Mouse (Mus musculus): ENCODE results near the gene Rpl19. TPM values are rescaled to one million over a fixed set of nuclear protein-coding genes. Genes with fewer than 3 reads are reported as not detected.

Rpl19 gene
- polyA plus RNA-seq, 1 experiment from 2014 or later, result 926 TPM

GRCm38 (mm10) chr11:98034840-98035239 lies 8.3 kb downstream of the Rpl19 start:
- no peak overlapping the region for H3K27ac ChIP-seq (ENCODE audit: low read depth, low read length)
- no peak overlapping the region for H3K4me3 ChIP-seq (ENCODE audit: low read depth, low read length)
- 38% methylated on average over 4 of the region's 4 CpGs for WGBS
- peaks cover 4% of the 10 kb centered on the region for H3K36me3 ChIP-seq (ENCODE audit: control insufficient read depth, insufficient read depth, low read length)
- H3K9me3 ChIP-seq (ENCODE audit: control insufficient read depth, low read length), result no peaks in the 10 kb centered on the region
- no peak overlapping the region for H3K9ac ChIP-seq (ENCODE audit: low read length)
- DNase-seq (ENCODE audit: low spot score) (peak; percentile 55), ATAC-seq (ENCODE audit: insufficient read depth, low FRiP score, low TSS enrichment) (peak; percentile 53; the same call in 1 of the 2 replicates)
- no peak overlapping the region for H3K4me2 ChIP-seq (ENCODE audit: low read depth)
- peaks cover 2% of the 10 kb centered on the region; the same call in 1 of the 2 replicates for H3K27me3 ChIP-seq (ENCODE audit: control insufficient read depth, insufficient read depth, low read length)
- peaks cover 17% of the 10 kb centered on the region for H3K4me1 ChIP-seq (ENCODE audit: control insufficient read depth, insufficient read depth, low read length)

DNA sequence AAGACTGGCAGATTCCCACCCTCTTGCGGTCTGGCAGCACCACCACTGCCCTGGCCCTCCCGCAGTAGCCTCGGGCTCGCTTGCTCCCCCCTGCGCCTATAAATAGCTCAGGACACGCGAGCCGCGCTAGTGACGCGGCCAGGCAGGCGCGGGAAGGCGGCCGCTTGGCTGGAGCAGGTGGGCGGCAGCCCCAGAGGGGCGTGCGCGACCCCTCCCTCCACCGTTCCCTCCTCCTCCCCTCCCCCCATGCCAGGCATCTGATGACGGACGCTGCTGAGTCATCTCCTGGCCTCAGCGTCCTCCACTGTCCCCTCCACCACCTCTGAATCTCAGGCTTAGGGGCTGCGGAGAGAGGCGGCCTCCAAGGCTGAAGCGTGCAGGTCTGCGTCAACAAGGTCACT lies 9.5 kb downstream of the Rpl19 start:
- WGBS, result 0% methylated on average over 26 of the region's 27 CpGs
- peak; percentile 58 for ATAC-seq (ENCODE audit: insufficient read depth, low FRiP score, low TSS enrichment)

GRCm38 (mm10) chr11:98037871-98038270 lies 11.4 kb downstream of the Rpl19 start:
- no peak for ATAC-seq (ENCODE audit: insufficient read depth, low FRiP score, low TSS enrichment)
- no peak for DNase-seq (ENCODE audit: low spot score)
- WGBS, result 60% methylated on average over 14 of the region's 14 CpGs
- H3K27me3 ChIP-seq (ENCODE audit: control insufficient read depth, insufficient read depth, low read length), result peaks cover 2% of the 10 kb centered on the region; the same call in 1 of the 2 replicates
- no peaks in the 10 kb centered on the region for H3K9me3 ChIP-seq (ENCODE audit: control insufficient read depth, low read length)
- no peak overlapping the region for H3K27ac ChIP-seq (ENCODE audit: low read depth, low read length)
- no peak overlapping the region for H3K9ac ChIP-seq (ENCODE audit: low read length)
- H3K36me3 ChIP-seq (ENCODE audit: control insufficient read depth, insufficient read depth, low read length), result no peaks in the 10 kb centered on the region
- no peak overlapping the region for H3K4me3 ChIP-seq (ENCODE audit: low read depth, low read length)
- H3K4me1 ChIP-seq (ENCODE audit: control insufficient read depth, insufficient read depth, low read length), result peaks cover 17% of the 10 kb centered on the region
- H3K4me2 ChIP-seq (ENCODE audit: low read depth), result no peak overlapping the region

More for the DNA sequence above, 9.5 kb downstream of the Rpl19 start:
- peak overlapping the region; percentile 37 for H3K9ac ChIP-seq (ENCODE audit: low read length)
- H3K4me2 ChIP-seq (ENCODE audit: low read depth), result peak overlapping the region; percentile 57
- H3K4me1 ChIP-seq (ENCODE audit: control insufficient read depth, insufficient read depth, low read length), result peaks cover 17% of the 10 kb centered on the region
- peak; percentile 77 for DNase-seq (ENCODE audit: low spot score)
- H3K4me3 ChIP-seq (ENCODE audit: low read depth, low read length), result peak overlapping the region; percentile 23
- H3K27ac ChIP-seq (ENCODE audit: low read depth, low read length), result peak overlapping the region; percentile 35; the same call in 1 of the 2 replicates
- H3K9me3 ChIP-seq (ENCODE audit: control insufficient read depth, low read length), result no peaks in the 10 kb centered on the region
- no peaks in the 10 kb centered on the region for H3K36me3 ChIP-seq (ENCODE audit: control insufficient read depth, insufficient read depth, low read length)
- peaks cover 2% of the 10 kb centered on the region; the same call in 1 of the 2 replicates for H3K27me3 ChIP-seq (ENCODE audit: control insufficient read depth, insufficient read depth, low read length)

- peaks cover 6% of the 10 kb centered on the region for H3K4me1 ChIP-seq (ENCODE audit: control insufficient read depth, insufficient read depth, low read length)
- ATAC-seq (ENCODE audit: insufficient read depth, low FRiP score, low TSS enrichment) (no peak), DNase-seq (ENCODE audit: low spot score) (no peak)
- no peak overlapping the region for H3K4me2 ChIP-seq (ENCODE audit: low read depth)
- no peak overlapping the region for H3K4me3 ChIP-seq (ENCODE audit: low read depth, low read length)
- WGBS, result 78% methylated on average over 8 of the region's 8 CpGs
- H3K9ac ChIP-seq (ENCODE audit: low read length), result no peak overlapping the region
- no peaks in the 10 kb centered on the region for H3K9me3 ChIP-seq (ENCODE audit: control insufficient read depth, low read length)
- no peaks in the 10 kb centered on the region; the same call in 1 of the 2 replicates for H3K27me3 ChIP-seq (ENCODE audit: control insufficient read depth, insufficient read depth, low read length)
- H3K27ac ChIP-seq (ENCODE audit: low read depth, low read length), result no peak overlapping the region
- no peaks in the 10 kb centered on the region for H3K36me3 ChIP-seq (ENCODE audit: control insufficient read depth, insufficient read depth, low read length)
These were observed 14.5 kb downstream of the Rpl19 start for GRCm38 (mm10) chr11:98040975-98041374.

- no peaks in the 10 kb centered on the region for H3K27me3 ChIP-seq (ENCODE audit: control insufficient read depth, insufficient read depth, low read length)
- DNase-seq (ENCODE audit: low spot score), result no peak
- no peak overlapping the region for H3K4me3 ChIP-seq (ENCODE audit: low read depth, low read length)
- H3K4me2 ChIP-seq (ENCODE audit: low read depth), result no peak overlapping the region
- H3K27ac ChIP-seq (ENCODE audit: low read depth, low read length), result no peak overlapping the region
- H3K4me1 ChIP-seq (ENCODE audit: control insufficient read depth, insufficient read depth, low read length), result no peaks in the 10 kb centered on the region
- H3K9ac ChIP-seq (ENCODE audit: low read length), result no peak overlapping the region
- no peaks in the 10 kb centered on the region for H3K36me3 ChIP-seq (ENCODE audit: control insufficient read depth, insufficient read depth, low read length)
- ATAC-seq (ENCODE audit: insufficient read depth, low FRiP score, low TSS enrichment), result no peak
- no peaks in the 10 kb centered on the region for H3K9me3 ChIP-seq (ENCODE audit: control insufficient read depth, low read length)
- WGBS, result 88% methylated on average over 6 of the region's 6 CpGs
These were observed 16.2 kb downstream of the Rpl19 start for GRCm38 (mm10) chr11:98042741-98043140.

DNA sequence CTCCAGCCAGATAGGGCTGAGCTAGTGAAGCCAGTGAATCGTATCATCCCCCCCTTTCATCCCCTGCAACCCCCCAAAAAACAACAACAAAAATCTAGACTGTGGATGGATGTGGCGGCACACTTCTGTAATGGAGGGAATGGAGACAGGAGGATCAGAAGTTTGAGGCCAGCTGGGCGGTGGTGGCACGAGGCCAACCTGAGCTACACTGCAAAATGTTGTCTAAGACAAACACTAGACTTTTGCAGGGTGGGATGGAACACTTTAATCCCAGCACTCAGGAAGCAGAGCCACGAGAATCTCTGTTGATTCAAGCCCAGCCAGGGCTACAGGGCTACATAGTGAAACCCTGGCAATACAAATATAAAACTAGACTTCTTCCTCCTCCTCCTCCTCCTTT lies 17.6 kb downstream of the Rpl19 start:
- H3K4me2 ChIP-seq (ENCODE audit: low read depth), result no peak overlapping the region
- H3K4me1 ChIP-seq (ENCODE audit: control insufficient read depth, insufficient read depth, low read length), result no peaks in the 10 kb centered on the region
- H3K9me3 ChIP-seq (ENCODE audit: control insufficient read depth, low read length), result no peaks in the 10 kb centered on the region
- no peak for DNase-seq (ENCODE audit: low spot score)
- H3K9ac ChIP-seq (ENCODE audit: low read length), result no peak overlapping the region
- H3K4me3 ChIP-seq (ENCODE audit: low read depth, low read length), result no peak overlapping the region
- no peak for ATAC-seq (ENCODE audit: insufficient read depth, low FRiP score, low TSS enrichment)
- H3K27ac ChIP-seq (ENCODE audit: low read depth, low read length), result no peak overlapping the region
- H3K36me3 ChIP-seq (ENCODE audit: control insufficient read depth, insufficient read depth, low read length), result no peaks in the 10 kb centered on the region
- 77% methylated on average over 5 of the region's 5 CpGs for WGBS
- H3K27me3 ChIP-seq (ENCODE audit: control insufficient read depth, insufficient read depth, low read length), result no peaks in the 10 kb centered on the region

DNA sequence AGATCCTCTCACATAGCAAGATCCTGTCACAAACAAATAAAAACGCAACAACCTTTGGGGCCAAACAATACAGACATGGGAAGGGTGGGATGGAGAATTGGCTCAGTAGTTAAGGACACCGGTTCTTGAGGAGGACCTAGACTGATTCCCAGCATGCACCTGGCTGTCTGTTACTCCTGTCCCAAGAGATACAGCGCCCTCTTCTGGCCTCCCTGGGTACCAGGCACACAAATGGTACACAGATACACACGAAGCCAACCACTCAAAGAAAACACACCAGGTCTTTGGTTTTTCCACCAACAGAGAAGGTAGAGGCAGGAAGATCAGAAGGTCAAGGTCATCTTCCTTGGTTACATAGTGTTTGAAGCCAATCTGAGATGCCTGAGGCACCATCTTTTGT lies 19.1 kb downstream of the Rpl19 start:
- H3K4me3 ChIP-seq (ENCODE audit: low read depth, low read length), result no peak overlapping the region
- ATAC-seq (ENCODE audit: insufficient read depth, low FRiP score, low TSS enrichment), result no peak
- no peaks in the 10 kb centered on the region for H3K9me3 ChIP-seq (ENCODE audit: control insufficient read depth, low read length)
- peaks cover 6% of the 10 kb centered on the region for H3K27me3 ChIP-seq (ENCODE audit: control insufficient read depth, insufficient read depth, low read length)
- H3K4me1 ChIP-seq (ENCODE audit: control insufficient read depth, insufficient read depth, low read length), result no peaks in the 10 kb centered on the region
- no peak for DNase-seq (ENCODE audit: low spot score)
- WGBS, result 65% methylated on average over 4 of the region's 4 CpGs
- H3K36me3 ChIP-seq (ENCODE audit: control insufficient read depth, insufficient read depth, low read length), result no peaks in the 10 kb centered on the region
- no peak overlapping the region for H3K9ac ChIP-seq (ENCODE audit: low read length)
- no peak overlapping the region for H3K27ac ChIP-seq (ENCODE audit: low read depth, low read length)
- H3K4me2 ChIP-seq (ENCODE audit: low read depth), result no peak overlapping the region

GRCm38 (mm10) chr11:98046466-98046865 lies 20.0 kb downstream of the Rpl19 start:
- Histone ChIP-seq H3K4me3 (ENCODE audit: low read depth, low read length) (no peak overlapping the region), H3K9ac (ENCODE audit: low read length) (no peak overlapping the region), H3K4me2 (ENCODE audit: low read depth) (no peak overlapping the region), H3K4me1 (ENCODE audit: control insufficient read depth, insufficient read depth, low read length) (peaks cover 4% of the 10 kb centered on the region; the same call in 1 of the 2 replicates), H3K27me3 (ENCODE audit: control insufficient read depth, insufficient read depth, low read length) (peaks cover 15% of the 10 kb centered on the region), H3K36me3 (ENCODE audit: control insufficient read depth, insufficient read depth, low read length) (no peaks in the 10 kb centered on the region), H3K27ac (ENCODE audit: low read depth, low read length) (no peak overlapping the region), H3K9me3 (ENCODE audit: control insufficient read depth, low read length) (no peaks in the 10 kb centered on the region)
- ATAC-seq (ENCODE audit: insufficient read depth, low FRiP score, low TSS enrichment) (no peak), DNase-seq (ENCODE audit: low spot score) (no peak)
- WGBS, result 60% methylated on average over 1 of the region's 1 CpGs

- H3K27me3 ChIP-seq (ENCODE audit: control insufficient read depth, insufficient read depth, low read length), result peaks cover 26% of the 10 kb centered on the region
- no peak for ATAC-seq (ENCODE audit: insufficient read depth, low FRiP score, low TSS enrichment)
- peaks cover 4% of the 10 kb centered on the region; the same call in 1 of the 2 replicates for H3K4me1 ChIP-seq (ENCODE audit: control insufficient read depth, insufficient read depth, low read length)
- no peak overlapping the region for H3K4me2 ChIP-seq (ENCODE audit: low read depth)
- H3K9me3 ChIP-seq (ENCODE audit: control insufficient read depth, low read length), result no peaks in the 10 kb centered on the region
- H3K9ac ChIP-seq (ENCODE audit: low read length), result no peak overlapping the region
- no peak overlapping the region for H3K4me3 ChIP-seq (ENCODE audit: low read depth, low read length)
- no peaks in the 10 kb centered on the region for H3K36me3 ChIP-seq (ENCODE audit: control insufficient read depth, insufficient read depth, low read length)
- no peak overlapping the region for H3K27ac ChIP-seq (ENCODE audit: low read depth, low read length)
- 77% methylated on average over 4 of the region's 4 CpGs for WGBS
- DNase-seq (ENCODE audit: low spot score), result no peak
These were observed 21.2 kb downstream of the Rpl19 start for GRCm38 (mm10) chr11:98047745-98048144.
